Mouse (Mus musculus) intestine, embryonic 15.5 days (tissue): ENCODE results near the gene Ano10. TPM values are rescaled to one million over a fixed set of nuclear protein-coding genes. Genes with fewer than 3 reads are reported as not detected.
"Not testable (repeated sequence)": the region's sequence is repeated elsewhere in the genome, so short reads cannot be mapped to it uniquely, and the experiment has no call there.

ENCODE experiments used
- ATAC-seq: fragments of 200-750 bp; cut with Nextera tagmentation; 2 replicates; pipeline ENCODE4 v1.8.0; 2017; ENCODE audit warnings: moderate TSS enrichment, moderate library complexity
- H3K27ac ChIP-seq: fragments of 300-500 bp; sonication (generic); 2 replicates; pipeline ENCODE4 v1.5.1; 2015; ENCODE audit warnings: mild to moderate bottlenecking, inconsistent platforms
- H3K27me3 ChIP-seq: fragments of 300-500 bp; sonication (generic); replicated peaks from 2 replicates; pipeline ENCODE4 v1.6.1; 2015; ENCODE audit warnings: inconsistent platforms
- H3K36me3 ChIP-seq: fragments of 300-500 bp; sonication (generic); 2 replicates; pipeline ENCODE4 v1.6.1; 2015; ENCODE audit warnings: inconsistent platforms
- H3K4me1 ChIP-seq: fragments of 300-500 bp; sonication (generic); replicated peaks from 2 replicates; pipeline ENCODE4 v1.6.1; 2015; ENCODE audit warnings: inconsistent platforms
- H3K4me2 ChIP-seq: fragments of 300-500 bp; sonication (generic); replicated peaks from 2 replicates; pipeline ENCODE4 v1.6.1; 2015; ENCODE audit warnings: mild to moderate bottlenecking, inconsistent platforms
- H3K4me3 ChIP-seq: fragments of 300-500 bp; sonication (generic); replicated peaks from 2 replicates; pipeline ENCODE4 v1.5.1; 2015; ENCODE audit warnings: inconsistent platforms
- H3K9ac ChIP-seq: fragments of 300-500 bp; sonication (generic); 2 replicates; pipeline ENCODE4 v1.6.1; 2015; ENCODE audit warnings: inconsistent platforms
- H3K9me3 ChIP-seq: fragments of 300-500 bp; sonication (generic); 2 replicates; pipeline ENCODE4 v1.6.1; 2016; ENCODE audit warnings: inconsistent platforms
- WGBS: fragments of 180-500 bp; shearing (Covaris S2); methylation state at CpG from one replicate; pipeline ENCODE4 v1.1.7; 2015; 5-methylcytosine and 5-hydroxymethylcytosine counted together
- polyA plus RNA-seq: library from polyadenylated mRNA; unstranded; fragments of >200 nt; fragmentation: Nextera tagmentation; extraction: Ambion mirVana; gene quantifications from 2 replicates; pipeline ENCODE4 v1.2.1, GENCODE M21; 2015

The Ano10 gene
- polyA plus RNA-seq, 1 experiment from 2014 or later = 33.1 TPM

DNA sequence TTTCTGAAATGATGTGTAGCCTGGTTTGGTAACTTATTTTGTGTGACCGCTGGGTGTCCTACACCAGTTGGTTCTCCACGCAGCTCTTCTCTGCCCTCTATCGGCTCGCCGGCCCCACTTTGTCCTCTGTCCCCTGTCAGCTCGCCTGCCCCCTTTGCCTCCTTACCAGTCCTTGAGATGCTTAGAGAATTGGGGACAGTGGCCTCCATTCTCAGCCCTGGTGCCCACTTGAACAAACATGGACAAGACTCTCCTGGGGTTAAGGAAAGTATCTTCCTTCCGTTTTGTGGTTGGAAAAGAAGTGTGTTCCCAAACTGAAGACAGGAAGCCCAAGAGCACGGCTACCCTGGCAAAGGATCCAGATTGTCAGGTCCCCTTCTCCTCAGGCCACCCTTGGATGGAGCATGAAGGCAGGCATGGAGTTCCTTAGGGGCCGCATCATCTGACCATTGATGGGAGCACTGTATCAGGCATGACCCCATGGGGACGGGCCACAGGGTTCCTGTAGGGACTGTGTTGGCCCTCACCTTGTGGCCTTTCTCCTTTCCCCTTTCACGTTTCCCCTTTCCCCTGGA, 121.5 kb downstream of the Ano10 start:
- WGBS = 90% methylated on average over 11 of the region's 11 CpGs
- H3K27ac ChIP-seq = no peak overlapping the region
- H3K4me1 ChIP-seq = no peaks in the 10 kb centered on the region
- no peak overlapping the region for H3K4me3 ChIP-seq
- H3K36me3 ChIP-seq = peaks cover 4% of the 10 kb centered on the region
- no peaks in the 10 kb centered on the region for H3K9me3 ChIP-seq
- no peaks in the 10 kb centered on the region for H3K27me3 ChIP-seq
- H3K4me2 ChIP-seq = no peak overlapping the region
- no peak for ATAC-seq
- no peak overlapping the region for H3K9ac ChIP-seq

DNA sequence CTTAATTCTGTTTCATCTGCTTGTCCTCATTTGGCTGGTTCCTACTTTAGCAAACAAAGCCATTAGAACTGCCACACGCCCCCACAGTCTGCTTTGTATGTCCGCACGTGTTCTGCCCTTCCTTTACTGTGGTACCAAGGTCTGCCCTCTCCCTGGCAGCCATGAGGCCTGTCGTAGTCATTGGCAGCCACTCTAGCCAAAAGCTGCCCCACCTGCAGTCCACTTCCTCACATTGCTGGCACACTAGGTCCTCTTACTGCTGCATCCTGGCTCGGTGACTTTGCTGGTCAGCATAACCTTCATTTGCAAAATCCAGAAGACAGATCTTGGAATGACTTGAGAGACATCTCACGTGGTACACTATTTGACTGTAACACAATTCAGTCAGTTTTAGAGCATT, 124.3 kb downstream of the Ano10 start:
- H3K9ac ChIP-seq = no peak overlapping the region
- H3K27me3 ChIP-seq = no peaks in the 10 kb centered on the region
- no peaks in the 10 kb centered on the region for H3K4me1 ChIP-seq
- H3K36me3 ChIP-seq = peaks cover 17% of the 10 kb centered on the region
- 88% methylated on average over 6 of the region's 6 CpGs for whole genome bisulfite sequencing
- H3K4me2 ChIP-seq = no peak overlapping the region
- no peak for ATAC-seq
- H3K9me3 ChIP-seq = no peaks in the 10 kb centered on the region
- H3K4me3 ChIP-seq = no peak overlapping the region
- H3K27ac ChIP-seq = no peak overlapping the region

- H3K4me2 ChIP-seq, H3K4me3 ChIP-seq, H3K27me3 ChIP-seq, H3K9ac ChIP-seq, H3K27ac ChIP-seq, H3K4me1 ChIP-seq, H3K9me3 ChIP-seq: not testable (repeated sequence)
- peaks cover 27% of the 10 kb centered on the region for H3K36me3 ChIP-seq
- WGBS = 55% methylated on average over 5 of the region's 5 CpGs
- ATAC-seq = peak; percentile 62
These were observed 126.5 kb downstream of the Ano10 start for GRCm38 (mm10) chr9:122167719-122168118.

- no peak overlapping the region for H3K4me3 ChIP-seq
- no peaks in the 10 kb centered on the region for H3K27me3 ChIP-seq
- H3K4me2 ChIP-seq = no peak overlapping the region
- H3K4me1 ChIP-seq = no peaks in the 10 kb centered on the region
- H3K9ac ChIP-seq = no peak overlapping the region
- no peak overlapping the region for H3K27ac ChIP-seq
- WGBS = 92% methylated on average over 4 of the region's 4 CpGs
- no peaks in the 10 kb centered on the region for H3K9me3 ChIP-seq
- no peak for ATAC-seq
- H3K36me3 ChIP-seq = peaks cover 30% of the 10 kb centered on the region
These were observed 129.7 kb downstream of the Ano10 start for GRCm38 (mm10) chr9:122164535-122164934.

DNA sequence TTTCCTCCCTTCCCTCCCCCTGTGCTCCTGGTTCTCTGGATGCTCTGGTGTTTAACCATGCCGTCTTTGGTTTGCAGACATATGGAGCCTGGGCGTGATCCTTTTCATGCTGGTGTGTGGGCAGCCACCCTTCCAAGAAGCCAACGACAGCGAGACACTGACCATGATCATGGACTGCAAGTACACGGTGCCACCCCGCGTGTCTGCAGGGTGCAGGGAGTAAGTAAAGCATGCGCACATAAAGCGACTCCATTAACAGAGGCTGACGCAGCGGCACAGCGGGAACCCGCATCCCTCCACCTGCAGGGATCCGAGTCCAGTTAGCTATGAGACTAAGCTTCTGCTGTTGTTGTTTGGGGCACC, 137.2 kb downstream of the Ano10 start:
- WGBS = 87% methylated on average over 14 of the region's 14 CpGs
- H3K27ac ChIP-seq = 0 out of 2 replicates have a peak overlapping the region, but pooled peaks have one; percentile 36

GRCm38 (mm10) chr9:122156389-122157078, 137.7 kb downstream of the Ano10 start:
- no peak overlapping the region for H3K4me2 ChIP-seq
- no peak overlapping the region for H3K4me3 ChIP-seq
- WGBS = 75% methylated on average over 5 of the region's 5 CpGs
- no peak overlapping the region for H3K9ac ChIP-seq
- peaks cover 21% of the 10 kb centered on the region for H3K36me3 ChIP-seq
- H3K27me3 ChIP-seq = no peaks in the 10 kb centered on the region
- 0 out of 2 replicates have a peak overlapping the region, but pooled peaks have one; percentile 36 for H3K27ac ChIP-seq
- H3K9me3 ChIP-seq = no peaks in the 10 kb centered on the region
- 0 out of 2 replicates have a peak, but pooled peaks cover 8% of the 10 kb centered on the region for H3K4me1 ChIP-seq
- peak; percentile 86 for ATAC-seq

More for the DNA sequence above, 137.2 kb downstream of the Ano10 start:
- Histone ChIP-seq H3K36me3 (peaks cover 21% of the 10 kb centered on the region), H3K4me3 (no peak overlapping the region), H3K27me3 (no peaks in the 10 kb centered on the region), H3K4me2 (no peak overlapping the region), H3K9ac (no peak overlapping the region), H3K4me1 (0 out of 2 replicates have a peak, but pooled peaks cover 4% of the 10 kb centered on the region), H3K9me3 (no peaks in the 10 kb centered on the region)
- peak; percentile 44; the same call in 1 of the 2 replicates for ATAC-seq

DNA sequence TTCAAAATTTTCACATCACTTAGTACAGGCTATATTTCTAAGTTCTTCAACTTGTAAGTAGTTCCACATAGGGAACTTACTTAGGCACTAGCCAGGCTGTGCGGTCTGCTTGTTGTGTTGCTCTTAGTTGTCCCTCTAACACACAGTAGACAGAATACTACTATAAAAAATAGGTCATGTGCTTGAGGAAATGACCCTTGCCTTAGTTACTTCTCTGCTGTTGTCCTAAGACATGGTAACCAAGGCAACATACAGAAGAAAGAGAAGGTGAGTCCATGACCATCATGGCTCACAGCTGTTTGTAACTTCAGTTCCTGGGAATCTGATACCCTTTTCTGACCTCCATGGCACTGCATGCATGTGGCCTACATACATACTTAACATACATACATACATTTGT, 139.0 kb downstream of the Ano10 start:
- H3K9ac ChIP-seq = no peak overlapping the region
- 89% methylated on average over 1 of the region's 1 CpGs for WGBS
- no peak for ATAC-seq
- no peak overlapping the region for H3K4me2 ChIP-seq
- no peak overlapping the region for H3K27ac ChIP-seq
- no peaks in the 10 kb centered on the region for H3K9me3 ChIP-seq
- no peak overlapping the region for H3K4me3 ChIP-seq
- H3K27me3 ChIP-seq = no peaks in the 10 kb centered on the region
- H3K4me1 ChIP-seq = 0 out of 2 replicates have a peak, but pooled peaks cover 8% of the 10 kb centered on the region
- H3K36me3 ChIP-seq = peaks cover 15% of the 10 kb centered on the region

DNA sequence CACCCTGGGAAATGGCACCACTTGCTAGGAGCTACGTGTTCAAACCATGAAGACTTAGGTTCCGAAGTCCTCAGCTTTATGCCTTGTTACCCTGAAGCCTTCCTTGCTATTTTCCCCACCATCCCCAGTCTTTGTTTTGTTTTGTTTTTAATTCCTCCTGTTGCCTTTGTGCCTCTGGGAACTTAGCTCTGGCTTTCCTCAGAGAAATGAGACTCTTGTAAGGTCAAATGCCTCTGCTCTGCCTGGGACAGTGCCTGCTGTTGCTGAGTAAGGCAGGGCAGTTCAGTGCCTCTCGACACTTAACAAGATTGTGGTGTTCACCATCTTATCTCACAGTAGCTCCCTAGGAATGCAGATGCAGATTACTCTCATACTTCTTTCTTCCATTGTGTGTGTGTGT, 140.8 kb downstream of the Ano10 start:
- peaks cover 14% of the 10 kb centered on the region for H3K36me3 ChIP-seq
- no peaks in the 10 kb centered on the region for H3K27me3 ChIP-seq
- H3K4me2 ChIP-seq = no peak overlapping the region
- no peak overlapping the region for H3K9ac ChIP-seq
- H3K4me3 ChIP-seq = no peak overlapping the region
- no peak for ATAC-seq
- WGBS = 76% methylated on average over 3 of the region's 3 CpGs
- H3K27ac ChIP-seq = no peak overlapping the region
- peaks cover 10% of the 10 kb centered on the region; the same call in 1 of the 2 replicates for H3K4me1 ChIP-seq
- H3K9me3 ChIP-seq = no peaks in the 10 kb centered on the region

DNA sequence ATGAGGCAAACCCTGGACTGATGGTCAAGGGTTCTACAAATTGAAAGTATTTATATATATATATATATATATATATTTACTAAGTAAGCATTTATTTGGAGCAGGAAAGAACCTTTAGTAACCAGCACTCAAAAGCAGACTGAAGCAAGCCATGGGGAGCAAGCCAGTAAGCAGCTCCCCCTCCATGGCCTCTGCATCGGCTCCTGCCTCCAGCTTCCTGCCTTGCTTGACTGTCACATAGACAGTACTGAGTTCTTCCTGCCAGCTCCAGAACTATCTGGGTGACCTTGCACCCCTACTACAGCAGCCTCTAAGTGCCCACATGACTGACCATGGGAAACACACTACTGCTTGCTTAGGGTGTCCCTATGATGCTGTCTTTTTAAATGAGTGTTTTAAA, 141.7 kb downstream of the Ano10 start:
- Histone ChIP-seq H3K4me1 (peaks cover 10% of the 10 kb centered on the region; the same call in 1 of the 2 replicates), H3K4me3 (no peak overlapping the region), H3K27me3 (no peaks in the 10 kb centered on the region), H3K9ac (no peak overlapping the region), H3K36me3 (peaks cover 8% of the 10 kb centered on the region; the same call in 1 of the 2 replicates), H3K9me3 (no peaks in the 10 kb centered on the region), H3K27ac (no peak overlapping the region), H3K4me2 (no peak overlapping the region)
- no peak for ATAC-seq
- WGBS = 73% methylated on average over 1 of the region's 1 CpGs

DNA sequence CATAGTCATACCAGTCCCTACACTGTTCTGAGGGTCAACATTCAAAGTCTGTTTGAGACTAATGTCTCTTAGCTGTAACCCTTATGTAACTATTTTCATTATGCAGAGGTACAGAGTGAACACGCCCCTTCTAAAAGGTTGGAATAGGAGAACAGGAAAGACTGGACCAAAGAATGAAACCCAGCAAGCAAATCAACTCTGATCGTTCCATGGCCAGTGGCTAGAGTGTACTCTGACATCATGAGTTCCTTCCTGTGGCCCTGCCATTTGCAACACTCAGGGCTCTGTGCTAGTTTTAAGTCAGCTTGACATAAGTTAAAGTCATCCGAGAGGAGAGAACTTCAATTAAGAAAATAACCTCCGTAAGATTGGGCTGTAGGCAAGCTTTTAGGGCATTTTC, 142.2 kb downstream of the Ano10 start:
- WGBS = 87% methylated on average over 4 of the region's 4 CpGs
- Histone ChIP-seq H3K9me3 (no peaks in the 10 kb centered on the region), H3K4me3 (no peak overlapping the region), H3K36me3 (peaks cover 5% of the 10 kb centered on the region; the same call in 1 of the 2 replicates), H3K9ac (no peak overlapping the region), H3K27ac (no peak overlapping the region), H3K27me3 (no peaks in the 10 kb centered on the region), H3K4me1 (peaks cover 8% of the 10 kb centered on the region; the same call in 1 of the 2 replicates), H3K4me2 (no peak overlapping the region)
- no peak for ATAC-seq

GRCm38 (mm10) chr9:122149997-122150826, 144.0 kb downstream of the Ano10 start:
- ATAC-seq = no peak
- H3K27ac ChIP-seq = no peak overlapping the region
- 86% methylated on average over 9 of the region's 9 CpGs for WGBS
- H3K36me3 ChIP-seq = peaks cover 5% of the 10 kb centered on the region
- no peaks in the 10 kb centered on the region for H3K27me3 ChIP-seq
- H3K9ac ChIP-seq = no peak overlapping the region
- H3K9me3 ChIP-seq = no peaks in the 10 kb centered on the region
- no peak overlapping the region for H3K4me2 ChIP-seq
- peaks cover 16% of the 10 kb centered on the region; the same call in 1 of the 2 replicates for H3K4me1 ChIP-seq
- H3K4me3 ChIP-seq = no peak overlapping the region

GRCm38 (mm10) chr9:122148356-122148755, 145.9 kb downstream of the Ano10 start:
- Histone ChIP-seq H3K4me2 (no peak overlapping the region), H3K4me3 (no peak overlapping the region), H3K36me3 (peaks cover 12% of the 10 kb centered on the region), H3K27ac (no peak overlapping the region), H3K9me3 (0 out of 2 replicates have a peak, but pooled peaks cover 4% of the 10 kb centered on the region), H3K9ac (no peak overlapping the region), H3K4me1 (peaks cover 16% of the 10 kb centered on the region; the same call in 1 of the 2 replicates), H3K27me3 (no peaks in the 10 kb centered on the region)
- 83% methylated on average over 3 of the region's 3 CpGs for WGBS
- no peak for ATAC-seq
